Comparison of ENCODE assay signal across 16 mouse cellular contexts in genomic region chr2:102782751-102783150, GRCm38 (mm10).
"Had no signal": no experiment of that assay in that cellular context is flagged by ENCODE, and none has a peak within 500 bp of the region (broad histone marks: within the 10 kb centered on the region; RNA-seq: fewer than 3 reads in every experiment).

No protein-coding gene starts in this region.

- ATAC-seq: intestine, embryonic 16.5 days; midbrain, embryonic 13.5 days; midbrain, embryonic 16.5 days had no signal

- H3K36me3 ChIP-seq: liver, embryonic 13.5 days had no signal

- DNase-seq: kidney, adult 18-20 months; kidney, adult 9 months; kidney, postnatal 14 days; kidney, postnatal 4 days; layer of hippocampus, postnatal 36 days; liver, embryonic 13.5 days; lung, embryonic 14.5 days; lung, postnatal 36 days; thymus, postnatal 25 days had no signal

- H3K4me3 ChIP-seq: left cerebral cortex, adult 2 months; liver, embryonic 13.5 days; midbrain, embryonic 13.5 days; myocyte; neural tube, embryonic 13.5 days had no signal

- H3K9ac ChIP-seq: liver, embryonic 13.5 days; lung, embryonic 14.5 days; midbrain, embryonic 13.5 days; neural tube, embryonic 13.5 days had no signal

- H3K4me1 ChIP-seq: liver, embryonic 13.5 days; midbrain, embryonic 13.5 days; neural tube, embryonic 13.5 days had no signal

- H3K4me2 ChIP-seq: liver, embryonic 13.5 days; lung, embryonic 14.5 days; midbrain, embryonic 13.5 days; neural tube, embryonic 13.5 days had no signal

- H3K27me3 ChIP-seq: liver, embryonic 13.5 days; midbrain, embryonic 13.5 days; neural tube, embryonic 13.5 days had no signal

- H3K27ac ChIP-seq: left cerebral cortex, adult 2 months; liver, embryonic 13.5 days; midbrain, embryonic 13.5 days; neural tube, embryonic 13.5 days; stomach, postnatal 0 days had no signal

- H3K9me3 ChIP-seq: liver, embryonic 13.5 days; midbrain, embryonic 13.5 days; neural tube, embryonic 13.5 days had no signal
